Comparison of ENCODE assay signal across 16 mouse cellular contexts in the genomic region with DNA sequence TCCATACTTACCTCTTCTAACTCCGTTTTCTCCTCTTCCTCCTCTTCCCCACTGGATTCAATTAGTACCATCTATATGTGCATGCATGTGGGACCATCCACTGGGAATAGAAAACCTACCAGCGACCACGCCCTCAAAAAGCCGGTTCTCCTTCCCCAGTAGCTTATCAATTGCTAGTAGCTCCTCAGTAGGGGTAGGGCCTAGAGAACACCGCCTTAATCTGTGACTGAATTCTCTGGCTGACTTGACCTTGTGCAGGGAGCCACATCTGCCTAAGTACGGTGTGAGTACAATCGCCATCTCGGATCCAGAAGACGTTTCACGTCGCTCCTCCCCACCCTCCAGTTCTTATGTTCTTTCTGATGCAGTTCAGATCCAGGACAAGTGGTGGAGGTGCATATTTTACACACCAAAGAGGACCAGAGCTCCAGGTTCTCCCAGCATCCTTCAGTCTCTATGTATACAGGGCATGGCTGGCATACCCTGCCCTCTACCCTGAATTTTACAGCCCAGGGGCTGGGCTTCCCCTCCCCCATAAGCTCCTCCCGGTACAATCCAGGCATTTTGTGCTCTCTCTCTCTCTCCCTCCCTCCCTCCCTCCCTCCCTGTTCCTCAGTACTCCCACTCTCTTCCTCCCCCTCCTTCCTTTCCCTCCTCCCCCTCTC.
DNase-seq lines count a peak whose midpoint lies in the region; ATAC-seq and TF ChIP-seq lines count a peak whose summit lies in the region.
"Had no signal": no experiment of that assay in that cellular context is flagged by ENCODE, and none has a peak within 500 bp of the region (broad histone marks: within the 10 kb centered on the region; RNA-seq: fewer than 3 reads in every experiment).

No protein-coding gene starts in this region.

- no peaks in the 10 kb centered on the region for H3K27me3 ChIP-seq in embryonic facial prominence, embryonic 14.5 days (replicated peaks; ENCODE audit: control insufficient read depth, insufficient read depth, low read length)
- H3K27me3 ChIP-seq in embryonic facial prominence, embryonic 10.5 days (replicated peaks; ENCODE audit: low read depth, poor library complexity, severe bottlenecking): no peaks in the 10 kb centered on the region
- H3K27me3 ChIP-seq in kidney, embryonic 14.5 days (ENCODE audit: control insufficient read depth, insufficient read depth, low read length): no peaks in the 10 kb centered on the region
- H3K27me3 ChIP-seq in stomach, postnatal 0 days (ENCODE audit: control insufficient read depth, insufficient read depth, low read length): no peaks in the 10 kb centered on the region
- H3K27me3 ChIP-seq: embryonic facial prominence, embryonic 12.5 days; forebrain, embryonic 12.5 days; stomach, embryonic 15.5 days had no signal

- ATAC-seq in embryonic facial prominence, embryonic 14.5 days (ENCODE audit: low read depth): no peak
- peak; percentile 65 for ATAC-seq in kidney, embryonic 14.5 days (ENCODE audit: low FRiP score, low TSS enrichment)
- ATAC-seq in stomach, postnatal 0 days (ENCODE audit: low FRiP score, low TSS enrichment): peak; percentile 33; the same call in 1 of the 2 replicates
- ATAC-seq: hindbrain, postnatal 0 days had no signal

- peak overlapping the region; percentile 49; the same call in 1 of the 2 replicates for H3K27ac ChIP-seq in embryonic facial prominence, embryonic 14.5 days (replicated peaks; ENCODE audit: low read depth, low read length)
- no peak overlapping the region for H3K27ac ChIP-seq in embryonic facial prominence, embryonic 10.5 days (replicated peaks)
- H3K27ac ChIP-seq in kidney, embryonic 14.5 days (ENCODE audit: low read depth, low read length): no peak overlapping the region
- H3K27ac ChIP-seq in stomach, postnatal 0 days (replicated peaks): 0 out of 2 replicates have a peak overlapping the region, but pooled peaks have one; percentile 13
- H3K27ac ChIP-seq: embryonic facial prominence, embryonic 12.5 days; forebrain, embryonic 12.5 days had no signal

- no peaks in the 10 kb centered on the region for H3K36me3 ChIP-seq in embryonic facial prominence, embryonic 14.5 days (ENCODE audit: control insufficient read depth, insufficient read depth, low read length)
- H3K36me3 ChIP-seq in embryonic facial prominence, embryonic 10.5 days (replicated peaks): no peaks in the 10 kb centered on the region
- no peaks in the 10 kb centered on the region for H3K36me3 ChIP-seq in kidney, embryonic 14.5 days (ENCODE audit: control insufficient read depth, insufficient read depth, low read length)
- H3K36me3 ChIP-seq in stomach, postnatal 0 days (ENCODE audit: control insufficient read depth, insufficient read depth, low read length): no peaks in the 10 kb centered on the region
- H3K36me3 ChIP-seq: embryonic facial prominence, embryonic 12.5 days; forebrain, embryonic 12.5 days; stomach, embryonic 15.5 days had no signal

- no peak for TF ChIP-seq EP300 in stomach, postnatal 0 days (optimal IDR thresholded peaks at IDR 0.05)

- H3K4me3 ChIP-seq in embryonic facial prominence, embryonic 14.5 days (ENCODE audit: low read depth, low read length): no peak overlapping the region
- H3K4me3 ChIP-seq in embryonic facial prominence, embryonic 10.5 days: no peak overlapping the region
- H3K4me3 ChIP-seq in kidney, embryonic 14.5 days (ENCODE audit: low read length): no peak overlapping the region
- no peak overlapping the region for H3K4me3 ChIP-seq in stomach, postnatal 0 days (ENCODE audit: low read depth, low read length)
- H3K4me3 ChIP-seq: embryonic facial prominence, embryonic 12.5 days; forebrain, embryonic 12.5 days; stomach, embryonic 15.5 days had no signal

- H3K4me1 ChIP-seq in embryonic facial prominence, embryonic 14.5 days (ENCODE audit: control insufficient read depth, insufficient read depth, low read length): peaks cover 11% of the 10 kb centered on the region
- H3K4me1 ChIP-seq in embryonic facial prominence, embryonic 10.5 days: peaks cover 20% of the 10 kb centered on the region
- peaks cover 4% of the 10 kb centered on the region for H3K4me1 ChIP-seq in kidney, embryonic 14.5 days (ENCODE audit: control insufficient read depth, insufficient read depth, low read length)
- no peaks in the 10 kb centered on the region for H3K4me1 ChIP-seq in stomach, postnatal 0 days (replicated peaks; ENCODE audit: control insufficient read depth, insufficient read depth)
- H3K4me1 ChIP-seq: forebrain, embryonic 12.5 days had no signal

- H3K4me2 ChIP-seq in embryonic facial prominence, embryonic 14.5 days (ENCODE audit: low read depth, low read length): no peak overlapping the region
- H3K4me2 ChIP-seq in kidney, embryonic 14.5 days (replicated peaks; ENCODE audit: low read depth, low read length): no peak overlapping the region
- no peak overlapping the region for H3K4me2 ChIP-seq in stomach, postnatal 0 days (replicated peaks; ENCODE audit: low read depth)
- H3K4me2 ChIP-seq: embryonic facial prominence, embryonic 12.5 days; forebrain, embryonic 12.5 days; stomach, embryonic 15.5 days had no signal

- no peak overlapping the region for H3K9ac ChIP-seq in embryonic facial prominence, embryonic 14.5 days (ENCODE audit: low read depth, low read length)
- no peak overlapping the region for H3K9ac ChIP-seq in kidney, embryonic 14.5 days (ENCODE audit: low read depth, low read length)
- H3K9ac ChIP-seq in stomach, postnatal 0 days (ENCODE audit: low read length): no peak overlapping the region
- H3K9ac ChIP-seq: embryonic facial prominence, embryonic 12.5 days; forebrain, embryonic 12.5 days; stomach, embryonic 15.5 days had no signal

- DNase-seq in embryonic facial prominence, embryonic 14.5 days (ENCODE audit: low spot score): no peak
- DNase-seq in embryonic facial prominence, embryonic 10.5 days (ENCODE audit: low spot score): no peak
- no peak for DNase-seq in kidney, postnatal 36 days
- DNase-seq in retina, postnatal 1 day: peak; percentile 27
- DNase-seq in retina, embryonic 14.5 days (ENCODE audit: low spot score): no peak
- no peak for DNase-seq in stomach, postnatal 0 days (ENCODE audit: low spot score)
- DNase-seq in adrenal gland, adult 2 months: no peak
- DNase-seq: cerebellum, postnatal 25 days; kidney, postnatal 4 days; lung, adult 18-20 months; thymus, postnatal 4 days had no signal

- TF ChIP-seq CTCF in stomach, postnatal 0 days (IDR thresholded peaks at IDR 0.05; ENCODE audit: low read depth): no peak

- no peaks in the 10 kb centered on the region for H3K9me3 ChIP-seq in embryonic facial prominence, embryonic 14.5 days (ENCODE audit: control insufficient read depth, low read length)
- H3K9me3 ChIP-seq in embryonic facial prominence, embryonic 10.5 days: no peaks in the 10 kb centered on the region
- H3K9me3 ChIP-seq in kidney, embryonic 14.5 days (ENCODE audit: control insufficient read depth, low read length): no peaks in the 10 kb centered on the region
- H3K9me3 ChIP-seq in stomach, postnatal 0 days (ENCODE audit: control insufficient read depth, low read length): no peaks in the 10 kb centered on the region
- H3K9me3 ChIP-seq: embryonic facial prominence, embryonic 12.5 days; forebrain, embryonic 12.5 days; stomach, embryonic 15.5 days had no signal

- 77% methylated on average over 12 of the region's 12 CpGs for WGBS in embryonic facial prominence, embryonic 14.5 days
- WGBS in embryonic facial prominence, embryonic 10.5 days: 77% methylated on average over 12 of the region's 12 CpGs
- 77% methylated on average over 12 of the region's 12 CpGs for WGBS in kidney, embryonic 14.5 days
- 73% methylated on average over 12 of the region's 12 CpGs for WGBS in stomach, postnatal 0 days

Comparison
In these comparisons a context has a peak if more than half of its experiments do, and no peak if none do; other contexts are left out.
1. H3K27ac ChIP-seq: peak in embryonic facial prominence, embryonic 14.5 days (single experiment) and stomach, postnatal 0 days (single experiment); none in embryonic facial prominence, embryonic 10.5 days (single experiment) and kidney, embryonic 14.5 days (single experiment).